Mouse (Mus musculus) stomach, embryonic 16.5 days (tissue): ENCODE data around the gene Clca3a2. TPM values are rescaled to one million over a fixed set of nuclear protein-coding genes. Genes with fewer than 3 reads are reported as not detected.
"Not testable (repeated sequence)": the region's sequence is repeated elsewhere in the genome, so short reads cannot be mapped to it uniquely, and the experiment has no call there.

Source experiments
- ATAC-seq: fragments of 200-750 bp; cut with Nextera tagmentation; 2 replicates; pipeline ENCODE4 v1.8.0; 2017; ENCODE audit warnings: moderate number of reproducible peaks, moderate TSS enrichment; ENCODE audit not compliant: insufficient read depth, low FRiP score
- H3K27ac ChIP-seq: fragments of 300-500 bp; sonication (generic); 2 replicates; pipeline ENCODE4 v1.5.1; 2014; ENCODE audit warnings: low read length
- H3K27me3 ChIP-seq: fragments of 300-500 bp; sonication (generic); 2 replicates; pipeline ENCODE4 v1.6.1; 2014; ENCODE audit warnings: low read length, control low read depth, mixed read lengths; ENCODE audit not compliant: control insufficient read depth, insufficient read depth
- H3K36me3 ChIP-seq: fragments of 300-500 bp; sonication (generic); 2 replicates; pipeline ENCODE4 v1.6.1; 2014; ENCODE audit warnings: low read length; ENCODE audit not compliant: control insufficient read depth, insufficient read depth
- H3K4me1 ChIP-seq: fragments of 300-500 bp; sonication (generic); 2 replicates; pipeline ENCODE4 v1.6.1; 2014; ENCODE audit warnings: low read length, control low read depth, mixed read lengths; ENCODE audit not compliant: control insufficient read depth, insufficient read depth
- H3K4me2 ChIP-seq: fragments of 300-500 bp; sonication (generic); 2 replicates; pipeline ENCODE4 v1.6.1; 2014; ENCODE audit warnings: low read depth, low read length, mixed read lengths
- H3K4me3 ChIP-seq: fragments of 300-500 bp; sonication (generic); replicated peaks from 2 replicates; pipeline ENCODE4 v1.5.1; 2014; ENCODE audit warnings: mild to moderate bottlenecking, low read length
- H3K9ac ChIP-seq: fragments of 300-500 bp; sonication (generic); 2 replicates; pipeline ENCODE4 v1.6.1; 2014; ENCODE audit warnings: low read length
- H3K9me3 ChIP-seq: fragments of 300-500 bp; sonication (generic); replicated peaks from 2 replicates; pipeline ENCODE4 v1.6.1; 2016; ENCODE audit warnings: low read length, control low read depth; ENCODE audit not compliant: control insufficient read depth
- WGBS: fragments of 180-500 bp; shearing (Covaris S2); extraction: QIAGEN DNeasy Blood & Tissue Kit; methylation state at CpG from one replicate; pipeline ENCODE4 v1.1.7; 2014; 5-methylcytosine and 5-hydroxymethylcytosine counted together
- polyA plus RNA-seq: library from polyadenylated mRNA; unstranded; fragments of >200 nt; fragmentation: Nextera tagmentation; extraction: Ambion mirVana; gene quantifications from 2 replicates; pipeline ENCODE4 v1.2.1, GENCODE M21; 2015

The Clca3a2 gene
- polyA plus RNA-seq, 1 experiment from 2014 or later, result 0.77 TPM

- not testable (repeated sequence) for H3K4me3 ChIP-seq, H3K4me1 ChIP-seq, H3K36me3 ChIP-seq, H3K9ac ChIP-seq, H3K27me3 ChIP-seq, H3K27ac ChIP-seq, ATAC-seq, H3K4me2 ChIP-seq, H3K9me3 ChIP-seq
- WGBS, result 91% methylated on average over 8 of the region's 8 CpGs
Observed at GRCm38 (mm10) chr3:144756103-144756502, 63.2 kb downstream of the Clca3a2 start.

GRCm38 (mm10) chr3:144753120-144753519, 66.2 kb downstream of the Clca3a2 start:
- 3% methylated on average over 2 of the region's 2 CpGs for WGBS
- Histone ChIP-seq H3K36me3 (no peaks in the 10 kb centered on the region), H3K27me3 (no peaks in the 10 kb centered on the region), H3K4me1 (no peaks in the 10 kb centered on the region), H3K27ac (no peak overlapping the region), H3K4me3 (no peak overlapping the region), H3K9ac (no peak overlapping the region), H3K9me3 (no peaks in the 10 kb centered on the region), H3K4me2 (no peak overlapping the region)
- no peak for ATAC-seq

GRCm38 (mm10) chr3:144749062-144749963, 70.0 kb downstream of the Clca3a2 start:
- not testable (repeated sequence) for H3K4me2 ChIP-seq, H3K4me3 ChIP-seq, H3K27ac ChIP-seq, H3K9me3 ChIP-seq, H3K9ac ChIP-seq, H3K36me3 ChIP-seq, ATAC-seq, H3K4me1 ChIP-seq, H3K27me3 ChIP-seq
- WGBS, result 65% methylated on average over 18 of the region's 21 CpGs

GRCm38 (mm10) chr3:144747706-144748105, 71.6 kb downstream of the Clca3a2 start:
- H3K4me2 ChIP-seq, H3K4me3 ChIP-seq, ATAC-seq, H3K27me3 ChIP-seq, H3K4me1 ChIP-seq, H3K36me3 ChIP-seq, H3K27ac ChIP-seq, H3K9me3 ChIP-seq, H3K9ac ChIP-seq: not testable (repeated sequence)
- WGBS, result 39% methylated on average over 3 of the region's 3 CpGs

Other genes with a start within 250 kb of the Clca3a2 start
- 8.2 and 10.5 TPM in 2 replicates for gene Hs2st1, start 249.3 kb downstream of the Clca3a2 start, polyA plus RNA-seq
- 610 and 622 TPM in 2 replicates for gene Selenof, start 249.2 kb downstream of the Clca3a2 start, polyA plus RNA-seq
- 89.3 and 91.0 TPM in 2 replicates for gene Sh3glb1, start 99.2 kb downstream of the Clca3a2 start, polyA plus RNA-seq
- gene Clca3a1, start 58.5 kb downstream of the Clca3a2 start, polyA plus RNA-seq, result 7.6 and 12.7 TPM in 2 replicates
- gene Clca3b, start 29.9 kb upstream of the Clca3a2 start, polyA plus RNA-seq, result 0.79 and 1.2 TPM in 2 replicates
- 5.9 and 6.9 TPM in 2 replicates for gene Clca4b, start 113.0 kb upstream of the Clca3a2 start, polyA plus RNA-seq
- gene Clca4a, start 155.6 kb upstream of the Clca3a2 start, polyA plus RNA-seq, result 0.07 TPM in 1 of 2 replicates, not detected in the other
- gene Clca1, start 213.3 kb upstream of the Clca3a2 start, polyA plus RNA-seq, result 10.7 and 11.8 TPM in 2 replicates